Mouse (Mus musculus): ENCODE measurements around the gene Parp12. TPM values are rescaled to one million over a fixed set of nuclear protein-coding genes. Genes with fewer than 3 reads are reported as not detected.

Parp12 gene
- 1 to 10 TPM; 3.2 to 3.7 TPM for total RNA-seq (2021)

GRCm38 (mm10) chr6:39117584-39118455, at the start of gene Parp12:
Gene Parp12 (minus strand): TSS chr6:39118349.
- intact Hi-C loops (cut with DNase I): no loop called here
- peak; percentile 65 for DNase-seq

GRCm38 (mm10) chr6:39164891-39165290, 46.7 kb upstream of the Parp12 start:
- intact Hi-C loops (cut with DNase I): no loop called here
- no peak for DNase-seq

- DNase-seq: no peak
- intact Hi-C loops (cut with DNase I): no loop called here
These were observed 43.8 kb upstream of the Parp12 start for GRCm38 (mm10) chr6:39161975-39162374.

- intact Hi-C loops (cut with DNase I): loop anchor here (10.0 kb wide), 1 partner anchor 199 kb away; no protein-coding TSS in a partner anchor
- no peak for DNase-seq
These were observed 27.9 kb upstream of the Parp12 start for GRCm38 (mm10) chr6:39146041-39146440.

- no peak for DNase-seq
- intact Hi-C loops (cut with DNase I): no loop called here
These were observed 14.4 kb upstream of the Parp12 start for GRCm38 (mm10) chr6:39132556-39132955.

- DNase-seq: no peak
- intact Hi-C loops (cut with DNase I): no loop called here
These were observed 13.3 kb upstream of the Parp12 start for GRCm38 (mm10) chr6:39131480-39131879.

GRCm38 (mm10) chr6:39124719-39125118, 6.6 kb upstream of the Parp12 start:
- DNase-seq: no peak
- intact Hi-C loops (cut with DNase I): no loop called here

- no peak for DNase-seq
- intact Hi-C loops (cut with DNase I): no loop called here
These were observed 2.5 kb upstream of the Parp12 start for GRCm38 (mm10) chr6:39120685-39121084.

GRCm38 (mm10) chr6:39118456-39118881, 320 bp upstream of the Parp12 start:
- intact Hi-C loops (cut with DNase I): no loop called here
- DNase-seq: peak; percentile 47

GRCm38 (mm10) chr6:39115438-39115837, 2.7 kb downstream of the Parp12 start:
- intact Hi-C loops (cut with DNase I): no loop called here

GRCm38 (mm10) chr6:39113141-39113540, 5.0 kb downstream of the Parp12 start:
- no peak for DNase-seq
- intact Hi-C loops (cut with DNase I): no loop called here

More at GRCm38 (mm10) chr6:39115438-39115837, 2.7 kb downstream of the Parp12 start:
- DNase-seq: no peak

GRCm38 (mm10) chr6:39112701-39113100, 5.4 kb downstream of the Parp12 start:
- no peak for DNase-seq
- intact Hi-C loops (cut with DNase I): no loop called here

GRCm38 (mm10) chr6:39106812-39107211, 11.3 kb downstream of the Parp12 start:
- no peak for DNase-seq
- intact Hi-C loops (cut with DNase I): no loop called here

- no peak for DNase-seq
- intact Hi-C loops (cut with DNase I): no loop called here
These were observed 13.5 kb downstream of the Parp12 start for GRCm38 (mm10) chr6:39104631-39105030.

GRCm38 (mm10) chr6:39076498-39076897, 41.7 kb downstream of the Parp12 start:
- DNase-seq: no peak
- intact Hi-C loops (cut with DNase I): no loop called here

GRCm38 (mm10) chr6:39074186-39074585, 44.0 kb downstream of the Parp12 start:
- no peak for DNase-seq
- intact Hi-C loops (cut with DNase I): no loop called here

GRCm38 (mm10) chr6:39072664-39073063, 45.5 kb downstream of the Parp12 start:
- DNase-seq: no peak
- intact Hi-C loops (cut with DNase I): no loop called here

GRCm38 (mm10) chr6:39066935-39067578, 51.1 kb downstream of the Parp12 start:
- DNase-seq: peak; percentile 89
- intact Hi-C loops (cut with DNase I): loop anchor here (2.0 to 5.0 kb wide), 2 partner anchors 192 to 330 kb away; partner anchors contain the start of gene Tbxas1

- intact Hi-C loops (cut with DNase I): no loop called here
These were observed 54.6 kb downstream of the Parp12 start for GRCm38 (mm10) chr6:39063541-39063940.

GRCm38 (mm10) chr6:39061180-39061579, 57.0 kb downstream of the Parp12 start:
- intact Hi-C loops (cut with DNase I): no loop called here
- no peak for DNase-seq

More at GRCm38 (mm10) chr6:39063541-39063940, 54.6 kb downstream of the Parp12 start:
- DNase-seq: no peak

All from left cerebral cortex, postnatal 4 days (tissue).